Mouse (Mus musculus) MEL (cell line): Measurements from ENCODE around the gene Scrn3. TPM values are rescaled to one million over a fixed set of nuclear protein-coding genes. Genes with fewer than 3 reads are reported as not detected.

Experiments
- DNase-seq: peaks from one replicate; pipeline ENCODE4 v3.0.0; 2011; ENCODE audit warnings: low read depth, low spot score
- H3K27ac ChIP-seq: 2 replicates; pipeline ENCODE4 v1.5.1; 2012; ENCODE audit warnings: low read depth, mild to moderate bottlenecking, control low read depth, low read length, moderate library complexity; ENCODE audit not compliant: control insufficient read depth
- H3K27me3 ChIP-seq, 2 experiments: fragments of 150-350 bp in 1 of 2; sonication (generic) in 1 of 2; 2 replicates each; pipeline ENCODE4 v1.6.1; 2012; ENCODE audit warnings: low read length in 2 of 2, mild to moderate bottlenecking in 2 of 2, improper control_type of control experiment in 1 of 2, moderate library complexity in 1 of 2; ENCODE audit not compliant: insufficient read depth in 2 of 2, control insufficient read depth in 1 of 2
- H3K36me3 ChIP-seq, 2 experiments: 2 replicates each; pipeline ENCODE4 v1.6.1; 2012 to 2014; ENCODE audit warnings: low read length in 2 of 2, improper control_type of control experiment in 1 of 2, inconsistent platforms in 1 of 2, mild to moderate bottlenecking in 1 of 2; ENCODE audit not compliant: insufficient read depth in 2 of 2, control insufficient read depth in 1 of 2
- H3K4me1 ChIP-seq, 2 experiments: fragments of 150-350 bp in 1 of 2; sonication (generic) in 1 of 2; 2 replicates each; pipeline ENCODE4 v1.6.1; 2012; ENCODE audit warnings: low read length in 2 of 2, improper control_type of control experiment in 1 of 2, mild to moderate bottlenecking in 1 of 2; ENCODE audit not compliant: insufficient read depth in 2 of 2, control insufficient read depth in 1 of 2
- H3K4me3 ChIP-seq, 2 experiments: fragments of 150-350 bp in 1 of 2; sonication (generic) in 1 of 2; 2 replicates each; pipeline ENCODE4 v1.5.1; 2012; ENCODE audit warnings: low read depth in 2 of 2, low read length in 2 of 2, mild to moderate bottlenecking in 2 of 2, moderate library complexity in 2 of 2, control low read depth in 1 of 2, improper control_type of control experiment in 1 of 2; ENCODE audit not compliant: control insufficient read depth in 1 of 2, insufficient read depth in 1 of 2
- H3K79me2 ChIP-seq: 2 replicates; pipeline ENCODE4 v1.6.1; 2012; ENCODE audit warnings: mild to moderate bottlenecking, low read length, moderate library complexity; ENCODE audit not compliant: control insufficient read depth, poor library complexity, insufficient read depth
- H3K9ac ChIP-seq: 2 replicates; pipeline ENCODE4 v1.6.1; 2012; ENCODE audit warnings: low read depth, mild to moderate bottlenecking, control low read depth, low read length, moderate library complexity; ENCODE audit not compliant: control insufficient read depth, poor library complexity, severe bottlenecking
- H3K9me3 ChIP-seq: fragments of 150-350 bp; sonication (generic); replicated peaks from 2 replicates; pipeline ENCODE4 v1.6.1; 2012; ENCODE audit warnings: mild to moderate bottlenecking, low read length, improper control_type of control experiment, moderate library complexity; ENCODE audit not compliant: insufficient read depth
- BHLHE40 ChIP-seq: IDR thresholded peaks from 2 replicates; pipeline ENCODE4 v1.6.1; 2012; ENCODE audit warnings: low read depth, mild to moderate bottlenecking, inconsistent platforms, low read length, improper control_type of control experiment, borderline replicate concordance
- CHD2 ChIP-seq: IDR thresholded peaks from 2 replicates; pipeline ENCODE4 v1.6.1; 2011; ENCODE audit warnings: low read length, improper control_type of control experiment
- CTCF ChIP-seq, 3 experiments: IDR thresholded peaks in 2 of 3; conservative IDR thresholded peaks in 1 of 3; 2 replicates each; pipeline ENCODE4 v1.5.1; 2011 to 2012; ENCODE audit warnings: low read length in 3 of 3, low read depth in 2 of 3, mild to moderate bottlenecking in 2 of 3, improper control_type of control experiment in 1 of 3, inconsistent platforms in 1 of 3, mixed read lengths in 1 of 3, moderate library complexity in 1 of 3; ENCODE audit not compliant: control insufficient read depth in 1 of 3, insufficient read depth in 1 of 3, poor library complexity in 1 of 3, severe bottlenecking in 1 of 3
- E2F4 ChIP-seq: IDR thresholded peaks from 2 replicates; pipeline ENCODE4 v1.6.1; 2011; ENCODE audit warnings: low read depth, low read length, improper control_type of control experiment, borderline replicate concordance
- GABPA ChIP-seq: IDR thresholded peaks from 2 replicates; pipeline ENCODE4 v1.6.1; 2012; ENCODE audit warnings: low read depth, mild to moderate bottlenecking, inconsistent platforms, low read length, improper control_type of control experiment, moderate library complexity
- HCFC1 ChIP-seq: IDR thresholded peaks from 2 replicates; pipeline ENCODE4 v1.6.1; 2012; ENCODE audit warnings: low read depth, mild to moderate bottlenecking, inconsistent platforms, low read length, improper control_type of control experiment, moderate library complexity
- KAT2A ChIP-seq: conservative IDR thresholded peaks from 2 replicates; pipeline ENCODE4 v1.6.1; 2012; ENCODE audit warnings: low read depth, low read length, improper control_type of control experiment, inconsistent platforms
- MEF2A ChIP-seq: IDR thresholded peaks from 2 replicates; pipeline ENCODE4 v1.6.1; 2014; ENCODE audit warnings: low read depth, mild to moderate bottlenecking, inconsistent platforms, low read length, improper control_type of control experiment; ENCODE audit not compliant: poor library complexity, insufficient replicate concordance, severe bottlenecking; ENCODE audit errors: extremely low read depth
- NRF1 ChIP-seq: IDR thresholded peaks from 2 replicates; pipeline ENCODE4 v1.6.1; 2014; ENCODE audit warnings: low read depth, mild to moderate bottlenecking, inconsistent platforms, low read length, improper control_type of control experiment, moderate library complexity; ENCODE audit not compliant: poor library complexity, insufficient read depth, severe bottlenecking
- RAD21 ChIP-seq: IDR thresholded peaks from 2 replicates; pipeline ENCODE4 v1.6.1; 2011; ENCODE audit warnings: mild to moderate bottlenecking, low read depth, low read length, improper control_type of control experiment
- RCOR1 ChIP-seq: IDR thresholded peaks from 2 replicates; pipeline ENCODE4 v1.6.1; 2012; ENCODE audit warnings: low read depth, mild to moderate bottlenecking, inconsistent platforms, low read length, improper control_type of control experiment
- SIN3A ChIP-seq: IDR thresholded peaks from 2 replicates; pipeline ENCODE4 v1.6.1; 2012; ENCODE audit warnings: low read length, improper control_type of control experiment, inconsistent platforms
- TAL1 ChIP-seq: IDR thresholded peaks from 2 replicates; pipeline ENCODE4 v1.6.1; 2012; ENCODE audit warnings: mild to moderate bottlenecking, inconsistent platforms, low read length, moderate library complexity, mixed read lengths
- USF2 ChIP-seq, 2 experiments: IDR thresholded peaks; 2 replicates each; pipeline ENCODE4 v1.6.1; 2011 to 2012; ENCODE audit warnings: improper control_type of control experiment in 2 of 2, low read length in 2 of 2, borderline replicate concordance in 1 of 2, inconsistent platforms in 1 of 2, low read depth in 1 of 2, mild to moderate bottlenecking in 1 of 2; ENCODE audit not compliant: insufficient read depth in 1 of 2
- ZC3H11A ChIP-seq: IDR thresholded peaks from 2 replicates; pipeline ENCODE4 v1.6.1; 2012; ENCODE audit warnings: low read depth, mild to moderate bottlenecking, inconsistent platforms, low read length, improper control_type of control experiment
- ZKSCAN1 ChIP-seq: IDR thresholded peaks from 2 replicates; pipeline ENCODE4 v1.6.1; 2012; ENCODE audit warnings: low read depth, mild to moderate bottlenecking, inconsistent platforms, low read length, improper control_type of control experiment, moderate library complexity
- ZNF384 ChIP-seq: IDR thresholded peaks from 2 replicates; pipeline ENCODE4 v1.6.1; 2012; ENCODE audit warnings: low read depth, mild to moderate bottlenecking, inconsistent platforms, low read length, improper control_type of control experiment
- polyA plus RNA-seq, 2 experiments: library from polyadenylated mRNA; stranded (reverse) in 1 of 2; unstranded in 1 of 2; fragments of >175 nt in 1 of 2; fragments of >200 nt in 1 of 2; gene quantifications; 2 replicates each; pipeline versions ENCODE4 v1.2.1 to v1.2.4; 2012; ENCODE audit warnings: low replicate concordance in 2 of 2, low read depth in 1 of 2; ENCODE audit not compliant: insufficient read length in 2 of 2, insufficient read depth in 1 of 2, missing spikeins in 1 of 2
- total RNA-seq: library from RNA; depleted of rRNA; stranded (reverse); fragments of 300-350 nt; gene quantifications from 2 replicates; pipeline ENCODE4 v1.2.3, GENCODE M21; 2012

Scrn3 gene
- total and polyA plus RNA-seq, 3 experiments: 3.2 to 7.7 TPM; not detected in 1

DNA sequence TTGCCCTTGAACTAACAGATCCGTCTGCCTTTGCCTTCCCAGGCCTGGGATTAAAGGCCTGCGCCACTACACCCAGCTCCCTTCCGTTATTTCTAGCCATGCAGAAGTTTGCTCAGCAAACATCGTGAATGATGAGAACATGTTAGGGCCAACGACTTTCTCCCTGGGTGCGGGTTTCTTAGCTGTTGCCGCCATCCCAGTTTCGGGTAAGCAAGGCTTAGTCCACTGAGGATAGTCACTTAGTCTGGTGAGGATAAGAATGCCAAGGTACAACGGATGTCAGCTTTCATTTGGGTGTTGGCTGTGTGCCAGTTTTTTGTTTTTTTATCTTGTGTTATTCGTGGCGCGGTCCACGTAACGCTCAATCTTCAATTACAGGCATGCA lies 708 bp downstream of the Scrn3 start (continued):
- TF ChIP-seq NRF1: no peak
- no peak for TF ChIP-seq GABPA
- TF ChIP-seq MEF2A: no peak
- TF ChIP-seq USF2 (IDR thresholded peaks at IDR 0.05; ENCODE audit: borderline replicate concordance in 1 of 2, insufficient read depth in 1 of 2, low read depth in 1 of 2, low read length in 2 of 2): no peak
- TF ChIP-seq TAL1: peak; percentile 30

DNA sequence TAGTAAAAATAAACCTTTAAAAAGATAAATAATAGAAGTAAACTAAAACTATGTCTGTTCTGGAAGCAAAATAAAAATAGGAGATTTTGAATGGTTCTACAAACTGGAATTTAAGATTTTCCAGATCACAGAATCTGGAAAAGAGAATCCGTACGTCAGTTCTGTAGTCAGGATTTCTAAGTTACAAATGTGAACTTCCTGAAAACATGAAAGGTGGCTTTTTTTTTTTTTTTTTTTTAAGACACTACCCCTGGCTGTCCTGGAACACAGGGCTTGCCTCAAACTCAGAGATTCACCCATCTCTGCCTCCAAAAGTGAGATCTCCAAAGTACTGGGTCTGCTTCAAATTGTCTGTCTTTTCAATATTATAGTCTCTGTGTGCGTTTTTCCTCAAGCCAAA lies 1.9 kb downstream of the Scrn3 start:
- DNase-seq: no peak
- TF ChIP-seq ZNF384: peak; percentile 72
- TF ChIP-seq KAT2A: no peak
- Histone ChIP-seq H3K4me1 (peaks cover 0 to 4% of the 10 kb centered on the region in 2 experiments; a peak in 2 of 4 replicates), H3K9ac (no peak overlapping the region), H3K27ac (no peak overlapping the region), H3K36me3 (peaks cover 0 to 12% of the 10 kb centered on the region in 2 experiments; a peak in 2 of 4 replicates), H3K9me3 (no peaks in the 10 kb centered on the region), H3K27me3 (no peaks in the 10 kb centered on the region), H3K4me3 (no peak overlapping the region), H3K79me2 (peaks cover 3% of the 10 kb centered on the region)

DNA sequence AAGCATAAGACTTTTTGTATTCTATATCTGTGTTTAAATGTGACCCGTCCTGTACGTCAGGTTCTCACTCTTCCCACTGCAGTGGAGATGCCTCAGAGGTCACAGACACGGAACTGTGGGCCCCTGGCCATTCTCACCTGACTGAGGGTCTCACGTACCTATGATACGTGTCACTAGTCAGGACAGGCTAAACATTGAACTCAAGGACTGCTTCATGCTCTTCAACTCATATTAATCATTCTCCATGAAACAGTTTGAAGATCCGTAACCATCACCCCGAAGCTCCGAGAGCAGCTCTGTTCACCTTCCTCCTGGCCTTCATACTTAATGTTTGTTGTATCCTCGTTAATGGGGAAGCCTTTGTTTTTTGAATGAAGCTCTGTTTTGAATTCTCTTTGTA lies 5.0 kb downstream of the Scrn3 start:
- peaks cover 2% of the 10 kb centered on the region; the same call in 1 of the 2 replicates for H3K79me2 ChIP-seq
- TF ChIP-seq BHLHE40: no peak
- TF ChIP-seq RCOR1: no peak
- TF ChIP-seq RAD21: no peak
- no peak for TF ChIP-seq CTCF (IDR thresholded peaks at IDR 0.05 in 2 of 3, conservative IDR thresholded peaks at IDR 0.05 in 1 of 3; ENCODE audit: control insufficient read depth in 1 of 3, insufficient read depth in 1 of 3, low read depth in 2 of 3, low read length in 3 of 3, poor library complexity in 1 of 3, severe bottlenecking in 1 of 3)
- no peak for TF ChIP-seq SIN3A
- TF ChIP-seq HCFC1: no peak
- TF ChIP-seq E2F4: no peak
- TF ChIP-seq ZKSCAN1: no peak
- no peak for TF ChIP-seq ZC3H11A
- TF ChIP-seq TAL1: no peak
- no peak for TF ChIP-seq CHD2
- no peaks in the 10 kb centered on the region for H3K9me3 ChIP-seq
- no peak overlapping the region for H3K4me3 ChIP-seq
- H3K27me3 ChIP-seq: no peaks in the 10 kb centered on the region
- DNase-seq: no peak
- peaks cover 0 to 10% of the 10 kb centered on the region in 2 experiments; a peak in 2 of 4 replicates for H3K36me3 ChIP-seq
- H3K9ac ChIP-seq: no peak overlapping the region
- H3K27ac ChIP-seq: no peak overlapping the region
- H3K4me1 ChIP-seq: peaks cover 0 to 4% of the 10 kb centered on the region in 2 experiments; a peak in 2 of 4 replicates
